Mouse (Mus musculus) C2C12 (cell line): ENCODE results near the gene Synpr.

Experiments used
- CEBPB ChIP-seq: IDR thresholded peaks from one replicate; pipeline ENCODE4 v1.6.1; 2011; ENCODE audit warnings: low read depth, mild to moderate bottlenecking, control low read depth, moderate library complexity
- CTCF ChIP-seq: IDR thresholded peaks from one replicate; pipeline ENCODE4 v1.5.1; 2011; ENCODE audit not compliant: control insufficient read depth, insufficient read depth, insufficient read length
- MAX ChIP-seq: IDR thresholded peaks from one replicate; pipeline ENCODE4 v1.6.1; 2011; ENCODE audit warnings: mild to moderate bottlenecking, control low read depth
- MYOD1 ChIP-seq: IDR thresholded peaks from one replicate; pipeline ENCODE4 v1.6.1; 2011; ENCODE audit warnings: low read depth; ENCODE audit not compliant: control insufficient read depth, insufficient read length
- MYOG ChIP-seq: IDR thresholded peaks from one replicate; pipeline ENCODE4 v1.6.1; 2011; ENCODE audit not compliant: control insufficient read depth, insufficient read length; ENCODE audit errors: extremely low read depth
- USF1 ChIP-seq: IDR thresholded peaks from one replicate; pipeline ENCODE4 v1.6.1; 2011; ENCODE audit warnings: low read depth, mild to moderate bottlenecking, control low read depth, moderate library complexity

GRCm38 (mm10) chr14:13558117-13558516 lies 273.5 kb downstream of the Synpr start:
- TF ChIP-seq CTCF (no peak), CEBPB (no peak), MYOD1 (no peak), MYOG (no peak), MAX (no peak), USF1 (no peak)
